Mouse (Mus musculus) thymus, postnatal 0 days (tissue): ENCODE measurements around the gene Plekhg4. TPM values are rescaled to one million over a fixed set of nuclear protein-coding genes. Genes with fewer than 3 reads are reported as not detected.

Experiments
- DNase-seq: peaks from one replicate; pipeline ENCODE4 v3.0.0-alpha.2; 2015; ENCODE audit warnings: low spot score
- polyA plus RNA-seq: library from polyadenylated mRNA; unstranded; fragments of >200 nt; fragmentation: Nextera tagmentation; extraction: Ambion mirVana; gene quantifications from 2 replicates; pipeline ENCODE4 v1.2.1, GENCODE M21; 2015

Plekhg4 gene
- polyA plus RNA-seq, result 0.09 and 0.21 TPM in 2 replicates

DNA sequence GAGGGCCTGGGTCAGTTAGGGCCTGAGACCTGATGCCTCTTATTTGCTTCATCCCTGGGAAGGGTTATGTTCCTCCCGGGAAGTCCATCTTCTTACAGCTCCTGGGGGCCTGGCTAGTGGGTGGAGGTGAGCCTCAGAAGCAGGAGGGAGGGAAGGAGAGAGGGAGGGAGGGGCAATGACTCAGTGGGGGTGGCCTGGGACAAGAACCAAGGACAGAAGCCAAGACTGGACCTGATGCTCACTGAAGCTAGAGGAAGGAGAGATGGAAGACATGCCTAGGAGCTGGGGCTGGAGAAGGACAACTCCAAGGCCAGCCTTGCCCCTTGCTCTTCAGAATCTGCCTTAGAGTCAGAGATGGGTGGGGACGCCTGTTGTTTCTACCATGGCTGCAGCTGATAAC is at the start of gene Plekhg4:
Gene Plekhg4 (plus strand): TSS at position 243 of the 400 bp plus-strand sequence.
- no peak for DNase-seq

DNA sequence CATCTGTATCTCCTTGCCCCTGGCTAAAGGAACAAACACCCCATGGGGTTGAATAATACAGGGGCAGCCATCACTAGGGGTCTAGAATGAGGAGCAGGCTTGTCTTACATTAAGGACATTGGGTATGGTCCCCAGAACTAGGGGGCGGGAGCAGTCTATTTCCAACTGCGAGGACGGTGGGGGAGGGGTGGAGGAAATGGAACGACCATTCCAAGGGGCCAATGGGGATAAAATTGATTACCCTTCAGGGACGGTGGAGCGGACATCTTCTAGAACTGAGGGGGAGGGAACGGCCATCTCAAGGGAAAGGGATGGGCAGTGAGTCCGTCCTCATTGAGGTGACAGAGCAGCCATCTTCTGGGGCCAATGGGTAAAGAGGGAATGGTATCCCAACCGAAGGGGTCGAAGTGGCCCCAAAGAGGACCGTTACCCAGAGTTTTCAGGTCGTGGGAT is 47.4 kb upstream of the Plekhg4 start:
- no peak for DNase-seq

DNA sequence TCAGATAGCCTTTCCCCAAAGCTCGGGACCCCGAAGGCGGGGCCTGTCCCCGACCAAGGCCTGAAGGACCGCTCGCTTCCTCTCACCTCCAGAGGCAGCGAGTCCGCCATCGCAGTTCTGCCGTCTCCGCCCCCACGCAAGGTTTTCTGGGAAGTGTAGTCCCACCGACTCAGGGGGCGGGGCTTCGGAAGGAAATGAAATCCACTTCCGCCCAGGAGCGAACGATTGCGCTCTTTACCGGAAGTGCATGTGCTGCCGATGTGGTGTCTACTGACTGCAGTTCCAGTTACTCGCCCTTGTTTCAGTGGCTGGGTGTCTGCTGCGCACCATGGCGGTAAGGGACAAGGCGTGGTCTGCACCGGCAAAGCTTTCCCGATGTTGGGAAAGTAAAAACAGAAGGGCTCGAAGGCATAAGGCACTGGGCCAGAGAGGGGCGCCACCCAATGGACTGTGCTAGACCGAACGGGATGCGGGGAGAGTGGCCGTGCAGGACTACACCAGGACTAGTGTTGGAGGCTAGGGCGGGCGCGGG is 46.9 kb upstream of the Plekhg4 start, which contains the start of the genes Lrrc29 and Tmem208:
Gene Lrrc29 (minus strand): TSS at position 138 of the 532 bp plus-strand sequence.
Gene Tmem208 (plus strand): TSS at position 214 of the 532 bp plus-strand sequence.
- peak; percentile 97 for DNase-seq

DNA sequence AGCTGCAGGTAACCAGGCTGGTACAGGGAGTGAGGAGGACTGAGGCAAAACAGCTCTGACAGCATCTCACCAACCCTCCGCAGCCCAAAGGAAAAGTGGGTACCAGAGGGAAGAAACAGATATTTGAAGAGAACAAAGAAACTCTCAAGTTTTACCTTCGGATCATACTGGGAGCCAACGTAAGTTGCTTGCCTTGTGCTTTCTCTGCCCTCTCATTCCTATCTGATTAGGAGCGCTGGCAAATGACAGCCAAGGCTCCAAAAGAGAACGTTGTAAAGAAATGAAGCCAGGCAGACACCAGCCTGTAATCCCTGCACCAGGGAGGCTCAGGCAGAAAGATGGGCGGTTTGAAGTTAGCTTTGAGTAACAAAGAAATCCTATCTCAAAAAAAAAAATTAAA is 46.1 kb upstream of the Plekhg4 start:
- DNase-seq, result no peak

DNA sequence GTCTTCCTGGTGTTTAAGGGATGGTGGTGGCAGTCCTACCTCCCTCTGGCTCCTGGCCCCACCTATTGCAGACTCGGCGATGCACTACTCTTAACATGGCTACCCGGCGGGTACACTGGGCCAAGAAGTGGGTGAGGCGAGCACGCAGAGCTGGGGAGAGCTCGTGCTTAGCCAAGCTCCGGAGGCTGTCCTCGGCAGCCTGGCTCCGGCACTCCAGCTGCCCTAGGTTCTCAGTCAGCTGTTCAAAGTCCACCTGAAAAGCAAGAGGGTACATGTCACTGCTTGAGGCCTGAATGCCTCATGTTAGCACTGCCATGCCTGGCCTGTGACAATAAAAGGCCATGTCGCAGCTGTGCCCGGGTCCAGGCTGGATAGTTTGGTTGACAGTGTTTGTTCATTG is 42.7 kb upstream of the Plekhg4 start:
- no peak for DNase-seq

DNA sequence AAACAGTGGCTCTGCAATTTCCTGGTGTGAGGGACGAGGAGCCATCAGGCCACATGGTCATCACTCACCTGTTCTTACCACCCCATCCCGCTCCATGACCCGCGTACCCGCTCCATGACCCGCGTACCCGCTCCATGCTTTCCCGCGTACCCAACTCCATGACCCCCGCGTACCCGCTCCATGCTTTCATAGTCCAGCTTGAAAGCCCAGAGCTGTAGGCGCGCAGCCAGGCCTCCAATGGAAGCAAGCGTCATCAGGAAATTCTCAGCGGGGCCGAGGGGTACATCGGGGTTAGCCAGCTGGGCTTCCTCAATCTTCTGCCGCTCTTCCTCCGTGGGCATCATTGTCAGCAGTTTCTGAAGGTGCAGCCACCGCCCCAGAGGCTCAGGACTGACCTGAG is 41.6 kb upstream of the Plekhg4 start:
- no peak for DNase-seq

DNA sequence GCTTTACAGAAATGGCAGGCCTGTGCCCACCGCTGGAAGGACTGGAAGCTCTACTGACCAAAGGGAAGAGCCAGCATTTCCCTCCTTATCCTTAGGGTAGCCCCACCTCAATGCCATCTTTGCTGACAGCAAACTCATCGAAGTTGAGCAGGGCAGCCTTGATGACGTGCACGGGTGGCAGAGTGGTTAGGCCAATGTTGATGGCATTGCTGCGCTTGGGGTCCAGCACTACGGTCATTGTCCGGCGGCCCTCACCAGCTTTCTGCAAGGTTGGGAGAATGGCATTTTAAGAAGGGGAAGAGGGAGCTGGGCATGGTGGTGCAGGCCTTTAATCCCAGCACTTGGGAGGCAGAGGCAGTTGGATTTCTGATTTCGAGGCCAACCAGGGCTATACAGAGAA is 41.1 kb upstream of the Plekhg4 start:
- DNase-seq, result no peak

DNA sequence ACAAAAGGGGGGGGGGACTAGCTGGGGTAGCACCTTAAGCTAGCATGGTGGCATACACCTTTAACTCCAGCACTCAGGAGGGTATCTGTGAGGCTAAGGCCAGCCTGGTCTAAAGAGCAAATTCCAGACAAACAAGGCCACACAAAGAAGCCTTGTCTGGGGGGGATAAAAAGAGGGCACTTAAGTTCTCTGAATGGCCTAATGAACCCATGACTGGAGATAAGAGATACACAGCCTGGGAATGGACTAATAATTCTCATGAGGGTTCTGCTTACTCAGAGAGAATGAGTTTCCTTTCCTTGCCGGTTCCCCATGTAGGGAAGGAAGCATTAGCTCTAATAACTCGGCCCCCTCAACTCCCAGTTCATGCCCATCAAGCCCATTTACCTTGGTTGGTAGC is 40.6 kb upstream of the Plekhg4 start:
- DNase-seq, result no peak

DNA sequence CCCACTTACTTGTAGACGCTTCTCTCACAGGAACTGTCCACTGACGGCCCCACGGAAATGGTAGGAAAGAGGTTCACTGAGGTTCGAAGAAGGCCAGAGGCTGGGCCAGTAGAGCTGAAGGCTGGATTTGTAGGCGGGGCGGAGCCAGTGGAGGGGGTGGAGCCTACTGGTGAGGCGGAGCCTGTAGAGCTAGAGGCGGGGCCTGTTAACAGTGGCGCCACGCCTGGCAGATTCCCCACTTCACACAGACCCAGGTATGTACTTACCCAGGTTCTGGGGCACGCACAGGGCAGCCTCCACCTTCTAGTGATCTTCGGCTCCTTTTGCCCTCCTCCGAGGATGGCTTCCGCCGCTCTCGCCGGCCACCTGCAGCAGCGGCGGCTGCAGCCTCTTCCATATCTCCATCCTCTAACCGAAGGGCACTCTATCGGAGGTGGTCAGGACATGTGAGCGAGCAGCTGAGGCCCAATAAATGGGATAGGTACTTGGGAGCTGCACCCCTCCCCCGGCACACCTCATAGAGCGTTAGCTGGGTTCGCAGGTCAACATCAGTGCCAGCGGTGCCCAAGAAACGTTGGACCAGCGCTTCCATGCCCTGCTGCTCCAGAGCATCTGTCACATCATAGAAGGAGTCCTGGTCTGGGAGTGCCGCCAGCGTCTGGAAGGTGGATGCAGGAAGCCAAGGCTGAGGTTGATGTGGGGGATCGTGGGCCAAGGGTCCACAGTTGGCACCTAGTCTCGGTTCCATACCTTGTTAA is 36.5 kb upstream of the Plekhg4 start:
- DNase-seq, result no peak

DNA sequence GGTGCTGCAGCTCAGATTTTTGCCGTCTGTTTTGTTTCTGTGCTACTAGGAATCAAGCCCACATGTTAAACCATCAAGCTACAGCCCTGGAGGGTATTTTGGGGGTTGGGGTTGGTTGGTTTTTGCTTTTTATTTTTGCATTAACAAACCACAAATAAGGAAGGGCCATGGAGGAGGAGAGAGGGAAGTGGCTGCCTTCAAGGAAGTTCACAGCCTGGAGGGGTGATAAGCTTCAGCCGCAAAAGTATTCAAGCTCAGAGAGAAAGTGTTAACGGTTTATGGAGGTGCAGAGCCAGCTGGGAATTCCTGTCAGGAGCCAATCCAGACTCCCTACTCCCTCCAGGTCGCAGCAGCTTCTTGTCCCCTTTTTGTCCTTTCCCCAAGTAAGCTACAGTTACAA is 34.1 kb upstream of the Plekhg4 start:
- no peak for DNase-seq

DNA sequence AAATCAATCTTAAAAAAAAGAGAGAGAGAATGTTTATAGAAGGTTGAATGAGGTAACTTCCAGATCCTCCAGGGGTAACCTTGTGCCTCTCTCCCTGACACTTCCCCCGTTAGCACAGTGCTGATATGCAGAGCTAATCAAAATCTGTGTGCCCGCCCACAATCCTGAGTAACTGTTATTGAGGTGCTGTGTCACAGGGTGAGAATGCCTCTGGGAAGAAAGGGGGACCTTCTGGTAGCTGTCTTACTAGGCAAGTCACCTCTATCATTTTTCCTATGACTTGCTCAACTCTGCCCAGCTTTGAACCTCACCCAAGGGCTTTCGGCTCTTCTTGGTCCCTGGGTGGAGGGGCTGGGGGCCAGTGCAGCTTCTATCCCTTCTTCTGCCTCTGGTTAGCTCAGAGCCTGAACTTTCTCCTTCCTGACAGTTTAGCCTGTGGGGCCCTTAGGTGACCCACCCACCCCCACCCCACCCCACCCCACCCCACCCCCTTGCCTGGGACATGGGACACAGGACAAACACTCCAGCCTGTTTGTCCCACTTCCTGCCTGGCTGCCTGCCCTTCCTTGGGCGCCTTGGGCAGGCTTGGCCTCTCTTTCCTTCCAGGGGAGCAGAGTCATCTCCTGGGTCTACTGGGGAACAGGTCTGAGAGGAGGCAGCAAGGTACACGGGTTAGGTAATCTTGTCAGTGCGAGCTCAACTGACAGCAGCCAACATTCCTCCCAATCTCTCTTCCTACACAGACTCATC is 33.0 kb upstream of the Plekhg4 start:
- DNase-seq, result no peak

DNA sequence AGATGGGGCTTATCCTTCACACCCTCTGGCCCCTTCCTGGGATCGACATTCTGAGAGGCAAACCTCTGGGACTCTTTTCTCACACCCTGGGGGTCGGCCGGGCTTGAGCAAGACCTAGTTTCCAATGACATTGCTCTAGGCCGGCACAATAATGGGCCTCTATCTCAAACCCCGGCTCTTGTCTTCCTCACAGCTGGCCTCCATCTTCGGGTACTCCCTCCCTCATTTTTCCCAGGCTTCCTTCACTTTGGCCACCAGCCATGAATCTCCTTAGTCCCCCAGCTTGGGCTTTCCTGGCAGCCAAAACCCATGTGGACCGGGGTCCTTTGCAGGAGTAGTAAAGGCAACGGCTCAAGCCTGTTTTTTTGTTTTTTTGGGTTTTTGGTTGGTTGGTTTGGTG is 31.7 kb upstream of the Plekhg4 start:
- DNase-seq, result no peak

DNA sequence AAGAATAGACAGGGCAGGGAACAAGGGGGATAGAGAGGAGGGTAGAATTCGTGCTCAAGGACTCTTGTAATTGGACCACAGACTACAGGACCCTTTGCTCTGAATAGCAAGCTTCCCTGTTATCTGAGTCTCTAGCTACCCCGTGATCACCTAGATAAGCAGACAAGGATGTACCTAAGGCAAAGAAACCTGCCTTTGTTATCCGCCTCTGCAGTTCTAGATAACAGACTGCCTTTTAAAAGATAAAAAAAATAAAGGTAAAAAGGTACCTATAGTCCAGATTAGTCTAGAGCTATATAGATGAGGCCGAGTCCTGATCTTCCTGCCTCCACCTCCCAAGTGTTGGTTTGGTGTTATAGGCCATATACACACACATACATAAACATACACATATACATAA is 30.3 kb upstream of the Plekhg4 start:
- DNase-seq, result no peak

DNA sequence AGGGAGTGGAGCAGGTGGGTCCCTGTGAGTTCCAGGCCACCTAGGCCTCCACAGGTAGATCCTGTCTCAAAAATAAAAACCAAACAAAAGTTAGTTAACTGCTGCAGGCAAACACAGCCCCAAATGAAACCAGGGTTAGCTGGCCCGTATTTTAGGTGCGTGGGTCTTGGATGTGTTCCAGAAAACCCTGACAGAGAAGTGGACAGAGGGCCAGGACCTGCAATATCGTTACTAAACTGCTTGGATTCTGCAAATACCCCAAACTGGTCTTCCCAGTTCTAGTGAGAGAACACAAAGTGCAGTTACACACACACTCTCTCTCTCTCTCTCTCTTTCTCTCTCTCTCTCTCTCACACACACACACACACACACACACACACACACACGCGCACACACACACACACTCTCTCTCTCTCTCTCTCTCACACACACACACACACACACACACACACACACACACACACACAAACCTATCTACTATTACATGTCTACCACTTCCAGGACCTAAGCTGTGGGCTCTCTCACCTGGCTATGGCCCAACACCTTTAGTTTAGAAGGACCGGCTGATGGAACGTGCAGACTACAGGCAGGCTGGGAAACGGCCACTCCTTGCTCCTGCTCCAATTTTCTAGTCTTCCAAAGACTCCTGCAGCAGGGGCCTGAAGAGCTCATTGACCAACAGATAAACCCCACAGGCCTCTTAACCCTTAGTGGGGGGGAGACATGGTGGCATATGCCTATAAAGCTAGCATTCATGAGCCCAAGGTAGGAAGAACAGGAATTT is 29.1 kb upstream of the Plekhg4 start:
- DNase-seq, result no peak

DNA sequence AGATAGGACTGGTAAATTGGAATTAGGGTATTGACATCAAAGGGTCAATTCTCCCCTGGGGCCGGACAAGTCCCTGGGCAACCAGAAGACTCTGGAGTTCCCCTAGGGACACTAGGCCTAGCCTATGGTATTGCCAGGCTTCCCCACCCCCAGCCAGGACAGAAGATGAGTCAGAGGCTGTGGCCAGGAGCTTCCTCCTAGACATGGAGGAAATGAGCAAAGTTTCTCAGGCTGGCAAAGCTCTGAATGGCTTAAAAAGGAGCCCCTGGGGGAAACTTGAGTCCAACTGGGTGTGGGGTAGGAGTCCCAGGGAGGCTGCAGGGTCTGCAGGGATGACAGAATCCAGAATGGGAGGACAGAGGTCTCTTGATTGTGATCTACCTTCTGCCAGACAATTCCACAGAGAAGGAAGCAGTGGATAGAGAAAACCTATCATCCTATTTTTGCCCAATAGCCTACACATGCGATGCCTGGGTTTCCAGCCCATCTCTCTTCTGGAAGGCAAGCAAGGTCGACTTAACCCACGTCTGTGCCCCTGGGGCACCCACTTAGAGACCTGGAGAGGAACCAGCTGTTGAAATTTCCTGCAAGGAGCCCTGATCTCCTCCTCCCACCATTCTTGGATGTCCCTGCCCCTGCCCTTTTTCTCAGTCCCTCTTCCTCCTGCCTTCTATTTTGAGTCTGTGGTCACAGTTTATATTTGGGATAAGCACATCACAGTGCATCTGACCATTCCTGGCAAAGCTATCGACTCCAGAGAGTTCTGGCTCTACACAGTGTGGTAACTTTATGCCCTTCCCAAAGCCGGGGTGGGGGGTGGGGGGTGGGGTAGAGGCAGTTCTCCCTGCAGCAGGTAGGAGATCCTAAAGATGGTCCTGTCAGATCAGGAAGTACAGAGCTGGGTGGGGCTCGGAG is 27.8 kb upstream of the Plekhg4 start:
- DNase-seq, result no peak

DNA sequence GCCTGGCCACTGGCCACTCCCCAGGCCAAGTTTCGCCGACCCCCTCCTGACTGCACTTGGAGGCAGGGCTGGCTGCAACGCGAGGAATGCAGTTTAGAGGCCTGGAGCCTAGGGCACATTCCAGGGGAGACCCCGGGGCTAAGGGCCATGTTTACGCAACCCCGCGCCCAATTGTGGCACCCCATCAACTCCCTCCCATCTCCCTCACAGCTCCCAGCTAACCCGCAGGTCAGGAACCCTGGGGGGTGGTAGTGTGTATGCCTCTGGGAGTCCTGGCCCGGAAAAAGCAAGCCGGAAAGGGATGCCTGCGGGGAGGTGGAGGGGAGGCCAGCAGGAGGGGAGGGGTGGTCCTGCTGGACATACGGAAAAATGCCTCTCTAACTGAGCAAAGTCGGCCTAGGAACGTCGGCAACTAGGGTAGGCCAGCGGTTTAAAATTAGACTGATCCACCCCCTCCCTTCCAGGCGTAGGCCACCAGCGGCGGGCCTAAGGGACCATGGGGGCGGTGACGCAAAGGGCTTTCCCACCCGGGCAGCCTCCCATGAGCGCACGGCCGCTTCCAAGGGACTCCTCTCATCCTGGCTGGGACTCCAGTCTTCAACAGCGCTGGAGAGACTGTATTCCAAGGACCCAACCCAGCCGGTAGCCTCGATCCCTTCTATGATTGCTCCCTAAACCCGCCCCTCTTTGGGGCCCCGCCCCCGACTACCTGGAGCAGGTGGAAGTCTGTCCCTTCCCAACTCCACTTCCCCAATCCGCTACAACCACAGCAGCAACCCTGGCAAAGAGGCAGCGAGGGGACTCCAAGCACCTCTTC is 26.3 kb upstream of the Plekhg4 start:
- no peak for DNase-seq

DNA sequence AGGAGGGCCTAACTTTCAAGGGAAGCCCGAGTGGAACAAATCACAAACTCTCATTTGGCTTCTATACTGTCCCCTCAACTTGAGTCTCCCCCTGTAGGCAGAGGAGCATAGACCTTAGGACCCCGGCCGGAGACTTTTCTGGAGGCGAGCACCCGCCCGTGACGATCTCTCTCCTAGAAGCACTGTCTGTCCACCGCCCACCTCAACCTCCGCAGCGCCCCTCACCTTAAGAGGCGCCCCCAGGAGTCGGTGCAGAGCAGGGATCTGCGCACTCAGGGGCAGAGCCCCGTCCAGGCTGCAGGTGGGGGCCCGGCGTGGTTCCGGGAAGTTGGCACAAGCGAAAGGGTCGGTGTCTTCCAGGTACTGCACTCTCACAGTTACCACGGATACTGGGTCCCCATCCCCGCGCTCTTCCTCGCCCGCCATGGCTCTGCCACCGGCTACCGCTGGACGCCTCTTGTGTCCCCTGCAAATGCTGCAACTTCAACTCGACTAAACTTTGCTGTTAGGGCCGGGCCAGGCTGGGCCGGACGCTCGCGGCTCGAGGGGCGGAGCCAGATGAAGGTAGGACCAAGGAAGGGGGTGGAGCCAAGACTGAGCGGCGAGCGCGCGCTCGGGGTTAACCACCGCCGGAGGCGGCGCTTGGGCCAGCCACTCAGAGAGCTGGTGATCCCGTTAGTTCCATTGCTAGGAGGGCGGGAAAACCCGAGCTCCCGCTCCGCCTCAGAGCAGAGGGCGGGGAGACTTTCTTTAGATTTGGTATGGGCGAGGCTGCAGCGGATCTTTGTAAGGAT is 25.4 kb upstream of the Plekhg4 start, which contains the start of gene Fhod1:
Gene Fhod1 (minus strand): TSS at position 526 of the 794 bp plus-strand sequence.
- DNase-seq, result peak; percentile 79

DNA sequence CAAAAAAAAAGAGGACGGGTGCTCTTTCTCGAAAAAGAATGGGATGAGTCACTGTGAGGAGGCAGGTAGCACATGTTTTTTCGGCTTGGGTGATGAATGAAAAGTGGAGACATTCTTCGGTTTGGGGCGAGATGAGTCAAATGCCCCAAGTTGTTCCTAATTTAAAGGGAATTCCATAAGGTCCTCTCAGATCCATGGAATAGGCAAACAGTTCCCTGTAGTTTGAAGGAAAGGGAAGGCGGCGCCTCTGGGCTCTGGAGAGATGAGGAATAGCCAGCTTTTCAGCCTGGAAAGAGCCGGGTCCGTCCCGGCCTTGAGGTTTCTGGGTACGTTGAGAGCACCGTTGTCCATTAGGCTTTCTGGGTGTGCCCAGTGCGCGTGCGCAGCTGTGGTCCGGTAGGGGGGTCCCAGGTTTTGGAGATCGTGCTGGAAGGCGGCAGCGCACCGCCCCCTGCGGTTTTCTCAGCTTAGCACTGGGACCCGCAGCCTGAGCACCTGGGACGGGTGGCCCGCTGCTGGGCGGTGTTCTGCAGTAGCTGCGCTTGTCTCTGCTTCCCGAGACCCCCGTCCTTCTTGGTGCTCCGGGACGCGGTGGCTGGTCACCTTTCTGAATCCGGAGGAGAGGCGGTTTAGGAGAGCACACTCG is 24.5 kb upstream of the Plekhg4 start, which contains the start of gene Slc9a5:
Gene Slc9a5 (plus strand): TSS at position 394 of the 646 bp plus-strand sequence.
- DNase-seq, result peak; percentile 49
